Mouse (Mus musculus) layer of hippocampus, postnatal 25 days (tissue): ENCODE results near the gene Ifna14. TPM values are rescaled to one million over a fixed set of nuclear protein-coding genes. Genes with fewer than 3 reads are reported as not detected.

Experiments
- total RNA-seq, 2 experiments: library from RNA; stranded (reverse); gene quantifications; 2 replicates each; pipeline ENCODE4 v1.2.3; 2021

Ifna14 gene
- total RNA-seq, 2 experiments from 2014 or later: not detected

Other genes starting within 250 kb of the Ifna14 start
- 1 to 10 TPM; 1.4 to 1.5 TPM for gene Hacd4, start 132.9 kb downstream of the Ifna14 start, total RNA-seq
- gene Ifnb1, start 49.0 kb downstream of the Ifna14 start, total RNA-seq: not detected
- gene Ifna15, start 13.6 kb downstream of the Ifna14 start, total RNA-seq: not detected
- not detected for gene Ifna9, start 20.6 kb upstream of the Ifna14 start, total RNA-seq
- not detected for gene Ifna12, start 31.6 kb upstream of the Ifna14 start, total RNA-seq
- gene C87499, start 62.6 kb upstream of the Ifna14 start, total RNA-seq: not detected
- gene Ifna13, start 72.7 kb upstream of the Ifna14 start, total RNA-seq: not detected
- not detected for gene Ifna16, start 105.1 kb upstream of the Ifna14 start, total RNA-seq
- not detected for gene Ifna2, start 112.1 kb upstream of the Ifna14 start, total RNA-seq
- gene Ifnab, start 119.6 kb upstream of the Ifna14 start, total RNA-seq: not detected
- gene Gm26566, start 150.0 kb upstream of the Ifna14 start, total RNA-seq: 1 to 10 TPM; 1.4 to 1.8 TPM
- gene Klhl9, start 150.7 kb upstream of the Ifna14 start, total RNA-seq: 100 to 1,000 TPM; 105 to 109 TPM
- gene Gm13271, start 183.1 kb upstream of the Ifna14 start, total RNA-seq: not detected
- not detected for gene Gm13283, start 188.3 kb upstream of the Ifna14 start, total RNA-seq
- not detected for gene Gm13290, start 202.0 kb upstream of the Ifna14 start, total RNA-seq
- gene Gm13289, start 205.1 kb upstream of the Ifna14 start, total RNA-seq: not detected
- not detected for gene Gm13272, start 208.1 kb upstream of the Ifna14 start, total RNA-seq
- gene Ifnz, start 210.3 kb upstream of the Ifna14 start, total RNA-seq: not detected
- gene Gm13276, start 213.9 kb upstream of the Ifna14 start, total RNA-seq: not detected
- gene Gm13277, start 216.8 kb upstream of the Ifna14 start, total RNA-seq: not detected
- not detected for gene Gm13278, start 219.8 kb upstream of the Ifna14 start, total RNA-seq
- gene Gm13275, start 222.7 kb upstream of the Ifna14 start, total RNA-seq: not detected
- not detected for gene Gm13279, start 225.6 kb upstream of the Ifna14 start, total RNA-seq
- not detected for gene Gm13285, start 227.9 kb upstream of the Ifna14 start, total RNA-seq
- gene Gm13287, start 231.5 kb upstream of the Ifna14 start, total RNA-seq: not detected
- gene Gm13288, start 233.7 kb upstream of the Ifna14 start, total RNA-seq: not detected
- not detected for gene Ifna7, start 244.4 kb upstream of the Ifna14 start, total RNA-seq
- not detected for gene Ifna11, start 248.2 kb upstream of the Ifna14 start, total RNA-seq